Mouse (Mus musculus) erythroblast, embryonic 14.5 days (primary cell): ENCODE results near the gene Ifna2.

ENCODE experiments used
- GATA1 ChIP-seq: IDR thresholded peaks from 2 replicates; pipeline ENCODE4 v1.6.1; 2012; ENCODE audit warnings: low read length, inconsistent platforms, mixed read lengths
- TAL1 ChIP-seq: IDR thresholded peaks from 3 replicates; pipeline ENCODE4 v1.6.1; 2012; ENCODE audit warnings: low read length, inconsistent platforms, mixed read lengths

DNA sequence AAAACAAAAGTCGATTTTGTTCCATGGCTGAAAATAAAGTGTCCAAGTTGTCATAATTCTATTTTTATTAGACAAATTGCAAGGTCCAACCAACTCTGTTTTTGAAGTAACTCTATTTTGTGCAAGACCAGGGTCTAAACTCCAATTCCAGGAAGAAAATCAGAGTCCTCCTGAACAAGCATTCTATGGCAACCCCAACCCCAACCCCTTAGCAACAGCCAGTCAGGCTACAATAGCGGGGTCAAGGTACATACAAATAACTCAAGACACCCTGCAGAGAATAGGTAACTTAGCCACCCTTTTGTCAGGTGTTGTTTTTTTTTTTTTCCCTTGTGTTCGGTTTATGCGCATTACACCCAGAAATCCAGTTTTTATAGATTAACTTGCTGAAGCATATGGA, 14.0 kb upstream of the Ifna2 start:
- no peak for TF ChIP-seq TAL1
- no peak for TF ChIP-seq GATA1
